Mouse (Mus musculus): Measurements from ENCODE around the gene Abcf1. TPM values are rescaled to one million over a fixed set of nuclear protein-coding genes. Genes with fewer than 3 reads are reported as not detected.
"Not testable (repeated sequence)": the region's sequence is repeated elsewhere in the genome, so short reads cannot be mapped to it uniquely, and the experiment has no call there.

Abcf1 gene
- polyA plus RNA-seq, 1 experiment from 2014 or later, result 94.7 TPM

DNA sequence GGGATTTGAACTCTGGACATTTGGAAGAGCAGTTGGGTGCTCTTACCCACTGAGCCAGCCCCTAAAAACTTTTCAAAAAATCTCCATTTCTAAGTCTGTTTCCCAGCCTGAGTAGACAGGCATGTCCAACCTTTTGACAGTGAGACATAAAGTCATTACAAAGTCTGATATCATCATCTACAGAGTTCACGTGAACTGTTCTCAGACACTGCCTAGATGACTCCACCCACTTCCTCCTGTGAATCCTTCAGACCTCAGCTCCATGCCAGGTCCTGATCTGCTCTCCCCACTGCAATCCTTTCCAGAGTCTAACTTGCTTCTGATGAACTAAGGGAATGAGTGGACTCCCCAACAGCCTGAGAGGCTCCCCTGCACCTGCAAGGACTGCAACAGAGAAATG, 2.6 kb upstream of the Abcf1 start:
- Histone ChIP-seq H3K27ac (no peak overlapping the region), H3K4me2 (no peak overlapping the region), H3K4me1 (peaks cover 13% of the 10 kb centered on the region), H3K36me3 (peaks cover 16% of the 10 kb centered on the region; the same call in 1 of the 2 replicates), H3K9me3 (no peaks in the 10 kb centered on the region), H3K27me3 (replicated peaks) (no peaks in the 10 kb centered on the region), H3K9ac (no peak overlapping the region), H3K4me3 (replicated peaks) (no peak overlapping the region)
- no peak for ATAC-seq (ENCODE audit: insufficient read depth, low FRiP score, low read depth)
- WGBS, result 58% methylated on average over 1 of the region's 1 CpGs

DNA sequence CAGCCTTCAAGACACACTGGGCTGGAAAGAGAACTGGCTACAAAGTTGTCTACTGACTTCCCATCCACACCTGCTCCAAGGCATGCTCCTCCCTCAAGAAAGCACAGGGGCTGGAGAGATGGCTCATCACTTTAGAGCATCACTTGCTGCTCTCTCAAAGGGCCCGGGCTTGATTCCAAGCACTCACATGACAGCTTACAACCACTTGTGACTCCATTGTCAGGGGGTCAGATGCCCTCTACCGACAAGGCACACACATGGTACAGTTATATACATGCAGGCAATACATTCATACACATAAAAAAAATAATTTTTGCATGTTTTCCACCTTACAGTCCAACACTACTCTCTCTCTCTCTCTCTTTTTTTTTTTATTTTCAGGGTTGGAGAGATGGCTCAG, 1.9 kb downstream of the Abcf1 start:
- Histone ChIP-seq H3K27ac (no peak overlapping the region), H3K4me2 (no peak overlapping the region), H3K4me1 (peaks cover 13% of the 10 kb centered on the region), H3K9ac (no peak overlapping the region), H3K36me3 (peaks cover 17% of the 10 kb centered on the region), H3K9me3 (no peaks in the 10 kb centered on the region), H3K4me3 (replicated peaks) (no peak overlapping the region), H3K27me3 (replicated peaks) (no peaks in the 10 kb centered on the region)
- no peak for ATAC-seq (ENCODE audit: insufficient read depth, low FRiP score, low read depth)
- 91% methylated on average over 2 of the region's 2 CpGs for WGBS

DNA sequence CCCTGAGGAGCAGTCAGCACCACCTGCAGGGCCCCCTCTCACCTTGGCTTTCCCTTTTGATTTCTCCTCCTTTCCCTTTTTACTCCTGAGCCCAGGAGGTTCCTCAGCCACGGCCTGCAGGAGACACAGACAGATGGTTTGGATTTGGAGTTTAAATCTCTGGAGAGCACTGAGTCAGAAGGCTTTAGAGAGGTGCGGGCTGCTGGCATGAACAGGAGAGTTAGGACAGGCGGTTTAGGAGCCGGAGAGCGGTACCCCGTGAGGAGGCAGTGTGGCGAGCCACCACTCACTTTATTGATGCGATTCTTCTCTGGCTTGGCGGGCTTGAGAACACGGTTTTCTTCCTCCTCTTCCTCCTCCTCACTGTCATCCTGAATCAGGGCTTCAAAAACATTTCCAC, 6.3 kb downstream of the Abcf1 start:
- Histone ChIP-seq H3K4me1 (peaks cover 5% of the 10 kb centered on the region), H3K27ac (no peak overlapping the region), H3K4me2 (no peak overlapping the region), H3K4me3 (replicated peaks) (no peak overlapping the region), H3K9me3 (no peaks in the 10 kb centered on the region), H3K36me3 (peaks cover 52% of the 10 kb centered on the region), H3K27me3 (replicated peaks) (no peaks in the 10 kb centered on the region), H3K9ac (no peak overlapping the region)
- no peak for ATAC-seq (ENCODE audit: insufficient read depth, low FRiP score, low read depth)
- WGBS, result 88% methylated on average over 10 of the region's 10 CpGs

DNA sequence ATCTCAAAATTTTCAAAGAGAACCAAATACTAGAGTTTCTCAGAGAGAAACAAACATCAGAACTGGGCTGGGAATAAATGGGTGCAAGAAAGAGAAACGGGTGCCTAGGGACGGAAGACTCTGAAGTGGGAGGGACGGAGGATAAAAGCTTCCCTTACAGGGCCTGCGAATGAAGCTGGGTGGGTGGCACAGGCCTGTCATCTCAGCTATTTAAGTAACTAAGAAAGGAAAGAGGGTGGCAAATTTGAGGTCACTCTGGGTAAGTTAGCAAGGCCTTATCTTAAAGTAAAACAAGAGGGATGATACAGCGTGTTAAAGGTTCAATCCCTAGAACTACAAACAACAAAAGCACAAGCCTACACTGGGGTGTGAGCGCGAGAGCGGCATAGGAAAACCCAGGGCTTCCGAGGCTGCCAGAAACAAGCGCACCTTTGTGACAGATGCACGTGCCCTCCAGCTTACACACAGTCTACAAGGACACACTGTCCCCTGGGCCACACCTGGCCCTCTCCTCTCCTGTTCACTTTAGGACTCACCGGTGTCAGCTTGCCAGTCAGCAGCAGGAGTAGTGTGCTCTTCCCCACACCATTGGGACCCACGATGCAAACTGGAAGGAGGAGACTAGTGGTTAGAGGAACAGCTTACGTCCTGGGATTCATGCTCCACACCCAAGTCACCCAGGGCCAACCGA, 10.9 kb downstream of the Abcf1 start:
- no peak overlapping the region for H3K4me2 ChIP-seq
- H3K27me3 ChIP-seq (replicated peaks), result no peaks in the 10 kb centered on the region
- H3K4me1 ChIP-seq, result no peaks in the 10 kb centered on the region
- no peak overlapping the region for H3K9ac ChIP-seq
- ATAC-seq (ENCODE audit: insufficient read depth, low FRiP score, low read depth), result no peak
- H3K27ac ChIP-seq, result no peak overlapping the region
- peaks cover 72% of the 10 kb centered on the region for H3K36me3 ChIP-seq
- H3K4me3 ChIP-seq (replicated peaks), result no peak overlapping the region
- 96% methylated on average over 15 of the region's 15 CpGs for WGBS
- H3K9me3 ChIP-seq, result no peaks in the 10 kb centered on the region

DNA sequence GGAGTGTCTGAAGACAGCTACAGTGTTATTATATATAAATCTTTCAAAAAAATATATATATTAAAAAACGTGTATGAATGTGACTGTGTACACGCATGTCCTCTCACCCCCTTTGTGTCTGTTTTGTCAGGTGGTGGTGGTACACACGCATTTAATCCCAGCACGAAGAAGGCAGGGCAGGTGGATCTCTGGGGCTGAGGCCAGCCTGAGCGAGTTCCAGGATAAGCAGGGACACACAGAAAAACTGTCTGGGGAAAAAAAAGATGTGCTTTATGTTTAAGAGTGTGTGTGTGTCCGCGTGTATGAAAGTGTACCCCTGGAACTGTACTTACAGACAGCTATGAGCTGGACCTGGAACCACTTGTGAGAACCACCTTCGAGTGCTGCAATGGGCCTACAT, 14.9 kb downstream of the Abcf1 start:
- Histone ChIP-seq H3K4me2 (no peak overlapping the region), H3K4me1 (no peaks in the 10 kb centered on the region), H3K9ac (no peak overlapping the region), H3K36me3 (peaks cover 36% of the 10 kb centered on the region), H3K27ac (no peak overlapping the region), H3K4me3 (replicated peaks) (no peak overlapping the region), H3K27me3 (replicated peaks) (no peaks in the 10 kb centered on the region), H3K9me3 (no peaks in the 10 kb centered on the region)
- 78% methylated on average over 8 of the region's 8 CpGs for WGBS
- ATAC-seq (ENCODE audit: insufficient read depth, low FRiP score, low read depth), result no peak

DNA sequence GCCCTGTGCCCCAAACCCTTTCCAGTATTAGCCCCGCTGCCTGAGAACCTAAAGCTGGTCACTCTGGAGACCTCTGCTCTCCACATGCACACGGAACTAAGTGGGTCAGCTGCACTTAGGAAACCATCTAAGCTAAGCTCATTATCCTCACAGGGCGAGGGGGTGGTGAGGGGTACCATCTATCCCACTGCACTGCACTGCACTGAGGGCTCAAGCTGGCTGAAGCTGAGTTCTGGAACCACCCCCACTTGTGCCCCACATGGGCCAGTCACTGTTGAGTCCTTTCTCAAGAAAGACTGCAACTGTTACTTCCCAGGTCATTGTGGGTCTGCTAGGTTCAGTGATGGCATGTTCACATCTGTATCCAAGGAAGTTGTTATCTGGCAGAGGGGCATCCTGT, 17.0 kb downstream of the Abcf1 start:
- 51% methylated on average over 2 of the region's 3 CpGs for WGBS
- H3K27ac ChIP-seq; H3K27me3 ChIP-seq (replicated peaks); H3K9me3 ChIP-seq; H3K9ac ChIP-seq; ATAC-seq (ENCODE audit: insufficient read depth, low FRiP score, low read depth); H3K4me1 ChIP-seq; H3K4me2 ChIP-seq; H3K4me3 ChIP-seq (replicated peaks): not testable (repeated sequence)
- peaks cover 15% of the 10 kb centered on the region for H3K36me3 ChIP-seq

DNA sequence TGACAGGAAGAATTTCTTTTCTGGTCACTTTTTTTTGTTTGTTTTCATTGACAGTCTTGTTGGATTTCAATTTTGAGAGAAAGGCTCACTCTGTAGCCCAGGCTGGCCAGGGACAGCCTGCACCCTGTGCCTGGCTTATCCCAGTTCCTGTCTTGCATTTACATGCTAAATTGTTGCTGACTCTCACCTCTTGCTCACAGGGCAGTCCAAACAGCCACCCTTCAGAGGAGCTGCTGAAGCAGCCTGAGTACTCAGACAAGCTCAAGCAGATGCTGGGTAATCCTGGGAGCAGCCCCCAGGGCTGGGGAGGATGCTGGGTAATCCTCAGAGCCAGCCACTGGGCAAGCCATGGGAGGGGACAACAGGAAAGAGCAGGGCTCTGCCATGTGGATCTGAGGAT, 18.6 kb downstream of the Abcf1 start:
- H3K27ac ChIP-seq; H3K36me3 ChIP-seq; ATAC-seq (ENCODE audit: insufficient read depth, low FRiP score, low read depth); H3K27me3 ChIP-seq (replicated peaks); H3K9ac ChIP-seq; H3K4me1 ChIP-seq; H3K9me3 ChIP-seq; H3K4me3 ChIP-seq (replicated peaks); H3K4me2 ChIP-seq: not testable (repeated sequence)

DNA sequence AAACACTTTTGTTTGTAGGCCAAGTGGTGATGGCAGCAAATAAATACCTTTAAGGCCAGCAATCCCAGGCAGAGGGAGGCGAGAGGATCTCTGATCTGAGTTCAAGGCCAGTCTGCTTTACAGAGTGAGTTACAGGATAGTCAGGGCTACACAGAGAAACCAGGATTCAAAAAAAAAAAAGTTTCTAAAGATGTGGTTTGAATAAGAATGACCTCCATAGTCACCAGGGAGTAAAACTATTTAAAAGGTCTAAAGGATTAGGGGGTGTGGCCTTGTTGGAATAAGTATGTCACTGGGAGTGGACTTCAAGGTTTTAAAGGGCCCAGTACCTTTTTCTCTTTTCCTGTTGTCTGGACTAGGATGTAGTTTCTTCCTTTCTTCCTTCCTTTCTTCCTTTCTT, 29.6 kb downstream of the Abcf1 start:
- Histone ChIP-seq H3K4me3 (replicated peaks) (no peak overlapping the region), H3K4me1 (no peaks in the 10 kb centered on the region), H3K9ac (no peak overlapping the region), H3K4me2 (no peak overlapping the region), H3K27ac (no peak overlapping the region), H3K27me3 (replicated peaks) (no peaks in the 10 kb centered on the region), H3K9me3 (no peaks in the 10 kb centered on the region), H3K36me3 (no peaks in the 10 kb centered on the region)
- 68% methylated on average over 1 of the region's 1 CpGs for WGBS
- ATAC-seq (ENCODE audit: insufficient read depth, low FRiP score, low read depth), result no peak

DNA sequence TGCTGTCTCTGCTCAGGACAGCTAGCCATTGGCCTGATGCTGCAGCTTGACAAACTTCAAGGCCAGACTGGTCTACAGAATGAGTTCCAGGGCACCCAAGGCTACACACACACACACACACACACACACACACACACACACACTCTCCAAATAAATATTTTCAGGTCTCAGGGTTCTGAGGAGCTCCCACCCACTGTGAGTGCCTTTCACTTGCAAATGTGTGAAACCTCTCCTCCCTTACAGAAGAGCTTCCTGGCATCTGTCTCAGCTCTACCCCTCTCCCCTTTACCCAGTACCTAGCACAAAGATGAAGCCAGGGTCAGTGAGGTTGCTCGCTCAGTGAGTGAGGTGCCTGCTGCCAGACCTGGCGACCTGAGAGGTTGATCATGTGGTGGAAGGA, 30.5 kb downstream of the Abcf1 start:
- Histone ChIP-seq H3K4me3 (replicated peaks) (no peak overlapping the region), H3K4me2 (no peak overlapping the region), H3K27ac (no peak overlapping the region), H3K9me3 (no peaks in the 10 kb centered on the region), H3K9ac (no peak overlapping the region), H3K27me3 (replicated peaks) (no peaks in the 10 kb centered on the region), H3K36me3 (no peaks in the 10 kb centered on the region), H3K4me1 (no peaks in the 10 kb centered on the region)
- no peak for ATAC-seq (ENCODE audit: insufficient read depth, low FRiP score, low read depth)
- WGBS, result 39% methylated on average over 2 of the region's 2 CpGs

DNA sequence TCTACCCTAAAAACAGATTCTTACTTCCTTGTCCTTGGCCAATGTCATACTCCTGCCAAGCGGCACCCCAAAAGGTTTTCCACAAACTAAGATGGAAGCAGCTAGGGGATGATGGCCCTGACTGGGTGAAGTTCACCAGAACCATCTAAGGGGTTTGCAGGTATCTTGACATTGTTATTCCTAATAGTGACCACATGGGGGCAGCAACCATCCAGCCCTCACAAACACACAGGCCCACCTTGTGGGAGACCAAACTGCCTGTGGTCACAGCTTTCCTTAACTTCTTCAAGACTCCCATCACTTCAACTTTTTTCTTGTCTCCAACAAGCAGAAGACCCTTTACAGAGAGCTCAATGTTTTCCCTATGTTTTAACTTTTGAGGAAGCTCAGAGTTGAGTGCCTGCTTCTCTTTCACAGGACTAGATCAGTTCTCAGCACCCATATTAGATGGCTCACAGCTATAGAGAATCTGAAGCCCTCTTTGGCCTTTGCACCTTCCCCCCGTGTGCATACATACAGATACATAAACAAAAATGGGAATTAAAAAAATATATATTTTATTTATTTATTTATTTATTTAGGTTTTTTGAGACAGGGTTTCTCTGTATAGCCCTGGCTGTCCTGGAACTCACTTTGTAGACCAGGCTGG, 31.7 kb downstream of the Abcf1 start:
- Histone ChIP-seq H3K27me3 (replicated peaks) (no peaks in the 10 kb centered on the region), H3K4me1 (no peaks in the 10 kb centered on the region), H3K36me3 (no peaks in the 10 kb centered on the region), H3K4me3 (replicated peaks) (no peak overlapping the region), H3K4me2 (no peak overlapping the region), H3K9ac (no peak overlapping the region), H3K9me3 (no peaks in the 10 kb centered on the region), H3K27ac (no peak overlapping the region)
- peak; percentile 53; the same call in 1 of the 2 replicates for ATAC-seq (ENCODE audit: insufficient read depth, low FRiP score, low read depth)
- WGBS, result 31% methylated on average over 2 of the region's 2 CpGs

DNA sequence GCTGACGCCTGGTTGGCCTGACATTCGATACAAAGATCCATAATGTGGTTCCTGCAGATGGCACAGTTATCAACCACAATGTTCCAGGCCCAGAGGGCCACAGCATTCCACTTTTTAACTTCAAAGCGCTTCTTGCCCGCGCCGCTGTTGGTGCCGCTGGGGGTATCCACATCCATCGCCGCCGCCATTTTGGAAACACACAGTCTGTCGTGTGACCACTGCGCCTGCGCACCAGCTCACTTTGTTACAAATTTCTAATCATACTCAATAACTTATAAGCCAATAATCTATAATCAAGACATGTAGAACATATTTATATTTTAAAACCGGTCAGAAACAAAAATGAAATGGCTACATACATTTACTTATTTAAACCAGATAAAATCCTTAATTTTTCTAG, 33.8 kb downstream of the Abcf1 start:
- H3K9ac ChIP-seq; H3K9me3 ChIP-seq; H3K4me2 ChIP-seq; H3K36me3 ChIP-seq; H3K4me3 ChIP-seq (replicated peaks); ATAC-seq (ENCODE audit: insufficient read depth, low FRiP score, low read depth); H3K27me3 ChIP-seq (replicated peaks); H3K27ac ChIP-seq; H3K4me1 ChIP-seq: not testable (repeated sequence)
- 82% methylated on average over 14 of the region's 14 CpGs for WGBS

DNA sequence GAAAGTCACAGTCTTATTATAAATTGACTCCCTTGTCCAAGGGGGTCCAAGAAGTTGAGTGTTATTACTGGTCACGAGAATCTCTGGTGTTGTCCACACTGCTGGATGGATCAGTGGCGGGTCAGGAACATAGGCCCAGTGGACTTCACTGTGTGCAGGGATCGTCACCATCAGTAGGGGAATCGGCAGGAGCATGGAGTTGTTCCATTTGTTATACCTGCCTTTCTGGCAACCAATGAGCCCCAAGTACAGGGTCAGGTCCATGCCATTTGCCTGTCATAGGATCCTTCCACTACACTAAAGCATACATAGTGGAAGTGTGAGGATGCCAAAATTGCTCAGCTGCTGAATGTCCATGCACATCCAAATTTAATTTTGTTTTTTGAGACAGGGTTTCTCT, 37.0 kb downstream of the Abcf1 start:
- no peak overlapping the region for H3K27ac ChIP-seq
- 85% methylated on average over 4 of the region's 4 CpGs for WGBS
- ATAC-seq (ENCODE audit: insufficient read depth, low FRiP score, low read depth), result no peak
- H3K4me1 ChIP-seq, result no peaks in the 10 kb centered on the region
- no peak overlapping the region for H3K4me2 ChIP-seq
- H3K27me3 ChIP-seq (replicated peaks), result no peaks in the 10 kb centered on the region
- no peak overlapping the region for H3K9ac ChIP-seq
- no peak overlapping the region for H3K4me3 ChIP-seq (replicated peaks)
- no peaks in the 10 kb centered on the region for H3K9me3 ChIP-seq
- peaks cover 33% of the 10 kb centered on the region for H3K36me3 ChIP-seq

DNA sequence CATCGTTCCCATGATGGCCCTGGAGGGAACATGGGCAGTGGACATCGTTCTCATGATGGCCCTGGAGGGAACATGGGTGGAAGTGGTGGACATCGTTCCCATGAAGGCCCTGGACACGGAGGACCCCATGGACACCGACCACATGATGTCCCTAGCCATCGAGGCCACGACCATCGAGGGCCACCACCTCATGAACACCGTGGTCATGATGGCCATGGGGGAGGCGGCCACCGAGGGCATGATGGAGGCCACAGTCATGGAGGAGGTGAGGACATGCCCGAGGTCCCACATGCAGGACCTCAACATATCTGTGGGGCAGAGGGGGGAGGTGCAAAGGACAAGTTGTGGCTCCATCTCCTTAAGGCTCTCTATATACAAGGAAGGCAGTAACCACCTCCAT, 38.9 kb downstream of the Abcf1 start:
- no peak overlapping the region for H3K9ac ChIP-seq
- WGBS, result 96% methylated on average over 12 of the region's 12 CpGs
- no peaks in the 10 kb centered on the region for H3K9me3 ChIP-seq
- no peak for ATAC-seq (ENCODE audit: insufficient read depth, low FRiP score, low read depth)
- H3K36me3 ChIP-seq, result peaks cover 47% of the 10 kb centered on the region
- H3K4me1 ChIP-seq, result no peaks in the 10 kb centered on the region
- no peak overlapping the region for H3K4me3 ChIP-seq (replicated peaks)
- H3K4me2 ChIP-seq, result no peak overlapping the region
- no peaks in the 10 kb centered on the region for H3K27me3 ChIP-seq (replicated peaks)
- H3K27ac ChIP-seq, result no peak overlapping the region

Measured in stomach, embryonic 15.5 days (tissue).